Mouse (Mus musculus) G1E (cell line): ENCODE measurements around the gene Aurkc. TPM values are rescaled to one million over a fixed set of nuclear protein-coding genes. Genes with fewer than 3 reads are reported as not detected.
"Not testable (repeated sequence)": the region's sequence is repeated elsewhere in the genome, so short reads cannot be mapped to it uniquely, and the experiment has no call there.

Experiments used
- ATAC-seq: 2 replicates; pipeline ENCODE4 v1.8.0; 2016; ENCODE audit warnings: mild to moderate bottlenecking; ENCODE audit not compliant: insufficient number of reproducible peaks, poor library complexity, low FRiP score, severe bottlenecking; ENCODE audit errors: extremely low read depth
- DNase-seq: peaks from one replicate; pipeline ENCODE4 v3.0.0; 2012; ENCODE audit warnings: low spot score
- H3K27me3 ChIP-seq: 2 replicates; pipeline ENCODE4 v1.6.1; 2012; ENCODE audit warnings: mild to moderate bottlenecking, low read length, inconsistent platforms; ENCODE audit not compliant: insufficient read depth
- H3K36me3 ChIP-seq: replicated peaks from 2 replicates; pipeline ENCODE3; 2012; ENCODE audit warnings: mild to moderate bottlenecking, inconsistent platforms
- H3K4me1 ChIP-seq: 2 replicates; pipeline ENCODE4 v1.6.1; 2012; ENCODE audit warnings: low read depth, low read length, inconsistent platforms, mixed read lengths; ENCODE audit not compliant: insufficient read depth
- H3K4me3 ChIP-seq: 2 replicates; pipeline ENCODE4 v1.5.1; 2012; ENCODE audit warnings: low read depth, mild to moderate bottlenecking, inconsistent platforms, low read length, moderate library complexity, mixed read lengths
- H3K9me3 ChIP-seq: replicated peaks from 2 replicates; pipeline ENCODE4 v1.6.1; 2012; ENCODE audit warnings: inconsistent platforms
- GATA1 ChIP-seq: IDR thresholded peaks from 2 replicates; pipeline ENCODE4 v1.6.1; 2012; ENCODE audit warnings: borderline replicate concordance, low read length, inconsistent platforms, mixed read lengths
- GATA2 ChIP-seq: IDR thresholded peaks from 2 replicates; pipeline ENCODE4 v1.6.1; 2012; ENCODE audit warnings: low read depth, low read length, inconsistent platforms, borderline replicate concordance
- POLR2AphosphoS5 ChIP-seq: IDR thresholded peaks from 2 replicates; pipeline ENCODE4 v1.6.1; 2012; ENCODE audit warnings: low read depth, low read length, inconsistent platforms; ENCODE audit not compliant: insufficient replicate concordance
- polyA plus RNA-seq: library from polyadenylated mRNA; stranded (reverse); fragments of >175 nt; gene quantifications from 2 replicates; pipeline ENCODE4 v1.2.3, GENCODE M21; 2012
- total RNA-seq, 2 experiments: library from RNA; stranded (forward) in 1 of 2; stranded (reverse) in 1 of 2; fragments of 200-1000 nt in 1 of 2; fragments of >200 nt in 1 of 2; fragmentation: Nextera tagmentation in 1 of 2; gene quantifications; 2 replicates each; pipeline ENCODE4 v1.2.3; 2014 to 2017

Aurkc gene
- total and polyA plus RNA-seq, 3 experiments, result not detected

- Histone ChIP-seq H3K36me3 (no peaks in the 10 kb centered on the region), H3K4me3 (no peak overlapping the region), H3K9me3 (no peaks in the 10 kb centered on the region), H3K27me3 (no peaks in the 10 kb centered on the region), H3K4me1 (no peaks in the 10 kb centered on the region)
- TF ChIP-seq GATA1 (no peak), GATA2 (no peak), POLR2AphosphoS5 (no peak)
- DNase-seq (no peak), ATAC-seq (no peak)
Measured at GRCm38 (mm10) chr7:7027445-7027844, 32.3 kb downstream of the Aurkc start.

GRCm38 (mm10) chr7:7049659-7050320 is 54.7 kb downstream of the Aurkc start:
- H3K36me3 ChIP-seq, H3K4me1 ChIP-seq, DNase-seq, H3K9me3 ChIP-seq, H3K27me3 ChIP-seq, ATAC-seq, H3K4me3 ChIP-seq: not testable (repeated sequence)

Other genes with a start within 250 kb of the Aurkc start
- gene Zfp954, start 126.2 kb downstream of the Aurkc start, total RNA-seq (2014; fragmentation: Nextera tagmentation), result 8.5 and 15.0 TPM in 2 replicates
- 18.6 and 19.1 TPM in 2 replicates for gene Zfp954, start 126.2 kb downstream of the Aurkc start, total RNA-seq (2017)
- 1.9 and 3.4 TPM in 2 replicates for gene Zfp954, start 126.2 kb downstream of the Aurkc start, polyA plus RNA-seq
- 10.0 and 15.4 TPM in 2 replicates for gene Zfp773, start 141.5 kb downstream of the Aurkc start, total RNA-seq (2014; fragmentation: Nextera tagmentation)
- gene Zfp773, start 141.5 kb downstream of the Aurkc start, total RNA-seq (2017), result 9.2 and 10.5 TPM in 2 replicates
- 0.16 and 0.22 TPM in 2 replicates for gene Zfp773, start 141.5 kb downstream of the Aurkc start, polyA plus RNA-seq
- gene Zfp418, start 176.0 kb downstream of the Aurkc start, total RNA-seq (2014; fragmentation: Nextera tagmentation), result 2.4 and 3.4 TPM in 2 replicates
- 1.9 and 2.1 TPM in 2 replicates for gene Zfp418, start 176.0 kb downstream of the Aurkc start, total RNA-seq (2017)
- 0.21 and 0.22 TPM in 2 replicates for gene Zfp418, start 176.0 kb downstream of the Aurkc start, polyA plus RNA-seq
- gene Zfp772, start 214.7 kb downstream of the Aurkc start, total RNA-seq (2014; fragmentation: Nextera tagmentation), result 1.9 and 3.2 TPM in 2 replicates
- gene Zfp772, start 214.7 kb downstream of the Aurkc start, total RNA-seq (2017), result 1.8 and 3.1 TPM in 2 replicates
- 0.14 and 0.18 TPM in 2 replicates for gene Zfp772, start 214.7 kb downstream of the Aurkc start, polyA plus RNA-seq